In genomic region chr3:28577301-28577700, GRCm38 (mm10) we compare ENCODE assay signal across 7 mouse cellular contexts.
DNase-seq lines count a peak whose midpoint lies in the region; ATAC-seq lines count a peak whose summit lies in the region.

No protein-coding gene starts in this region.

- H3K27me3 ChIP-seq in forebrain, embryonic 14.5 days (replicated peaks; ENCODE audit: control insufficient read depth, insufficient read depth, low read length): no peaks in the 10 kb centered on the region
- H3K27me3 ChIP-seq in limb, embryonic 10.5 days (ENCODE audit: low read depth, poor library complexity, severe bottlenecking): no peaks in the 10 kb centered on the region

- H3K4me1 ChIP-seq in forebrain, embryonic 14.5 days (ENCODE audit: control insufficient read depth, insufficient read depth, low read length): peaks cover 4% of the 10 kb centered on the region; the same call in 1 of the 2 replicates
- peaks cover 5% of the 10 kb centered on the region for H3K4me1 ChIP-seq in limb, embryonic 10.5 days

- DNase-seq in 416B (ENCODE audit: low read depth) (peak; percentile 11), ES-CJ7 (ENCODE audit: low read depth, low spot score) (peak; percentile 19)
- peak; percentile 65 for DNase-seq in forebrain, embryonic 14.5 days (ENCODE audit: low spot score)
- peak; percentile 18 to 31 for DNase-seq in heart, postnatal 36 days
- peak; percentile 50 for DNase-seq in limb, embryonic 10.5 days (ENCODE audit: low spot score)
- peak; percentile 40 for DNase-seq in skeletal muscle tissue, adult 2 months (ENCODE audit: low read depth, low spot score)
- no peak for DNase-seq in thymus, adult 18-20 months

- 37% methylated on average over 11 of the region's 15 CpGs for WGBS in forebrain, embryonic 14.5 days
- 35% methylated on average over 15 of the region's 15 CpGs for WGBS in limb, embryonic 10.5 days

- H3K4me3 ChIP-seq in forebrain, embryonic 14.5 days (ENCODE audit: low read depth, low read length): no peak overlapping the region
- H3K4me3 ChIP-seq in limb, embryonic 10.5 days: no peak overlapping the region

- no peak overlapping the region for H3K4me2 ChIP-seq in forebrain, embryonic 14.5 days (ENCODE audit: low read length)

- peaks cover 30% of the 10 kb centered on the region for H3K36me3 ChIP-seq in forebrain, embryonic 14.5 days (ENCODE audit: control insufficient read depth, insufficient read depth, low read length)
- no peaks in the 10 kb centered on the region for H3K36me3 ChIP-seq in limb, embryonic 10.5 days

- no peaks in the 10 kb centered on the region for H3K9me3 ChIP-seq in forebrain, embryonic 14.5 days (replicated peaks; ENCODE audit: control insufficient read depth, low read length)
- no peaks in the 10 kb centered on the region for H3K9me3 ChIP-seq in limb, embryonic 10.5 days (replicated peaks)

- intact Hi-C loops in heart, postnatal 36 days (cut with DNase I): no loop called here

- H3K9ac ChIP-seq in forebrain, embryonic 14.5 days (ENCODE audit: low read length): no peak overlapping the region

- ATAC-seq in forebrain, embryonic 14.5 days: peak; percentile 54

- no peak overlapping the region for H3K27ac ChIP-seq in forebrain, embryonic 14.5 days (ENCODE audit: low read depth, low read length)
- no peak overlapping the region for H3K27ac ChIP-seq in limb, embryonic 10.5 days

Comparison
In these comparisons a context has a peak if more than half of its experiments do, and no peak if none do; other contexts are left out.
1. DNase-seq: peak in 416B (single experiment), ES-CJ7 (single experiment), forebrain, embryonic 14.5 days (single experiment), heart, postnatal 36 days (2 of 2), limb, embryonic 10.5 days (single experiment) and skeletal muscle tissue, adult 2 months (single experiment); none in thymus, adult 18-20 months (0 of 2).